Mouse (Mus musculus) mesoderm, embryonic 11.5 days (tissue): ENCODE measurements around the gene Rbm45.

Experiments
- DNase-seq: peaks from one replicate; pipeline ENCODE4 v3.0.0-alpha.2; 2012; ENCODE audit warnings: low read depth, low spot score

Rbm45 gene

DNA sequence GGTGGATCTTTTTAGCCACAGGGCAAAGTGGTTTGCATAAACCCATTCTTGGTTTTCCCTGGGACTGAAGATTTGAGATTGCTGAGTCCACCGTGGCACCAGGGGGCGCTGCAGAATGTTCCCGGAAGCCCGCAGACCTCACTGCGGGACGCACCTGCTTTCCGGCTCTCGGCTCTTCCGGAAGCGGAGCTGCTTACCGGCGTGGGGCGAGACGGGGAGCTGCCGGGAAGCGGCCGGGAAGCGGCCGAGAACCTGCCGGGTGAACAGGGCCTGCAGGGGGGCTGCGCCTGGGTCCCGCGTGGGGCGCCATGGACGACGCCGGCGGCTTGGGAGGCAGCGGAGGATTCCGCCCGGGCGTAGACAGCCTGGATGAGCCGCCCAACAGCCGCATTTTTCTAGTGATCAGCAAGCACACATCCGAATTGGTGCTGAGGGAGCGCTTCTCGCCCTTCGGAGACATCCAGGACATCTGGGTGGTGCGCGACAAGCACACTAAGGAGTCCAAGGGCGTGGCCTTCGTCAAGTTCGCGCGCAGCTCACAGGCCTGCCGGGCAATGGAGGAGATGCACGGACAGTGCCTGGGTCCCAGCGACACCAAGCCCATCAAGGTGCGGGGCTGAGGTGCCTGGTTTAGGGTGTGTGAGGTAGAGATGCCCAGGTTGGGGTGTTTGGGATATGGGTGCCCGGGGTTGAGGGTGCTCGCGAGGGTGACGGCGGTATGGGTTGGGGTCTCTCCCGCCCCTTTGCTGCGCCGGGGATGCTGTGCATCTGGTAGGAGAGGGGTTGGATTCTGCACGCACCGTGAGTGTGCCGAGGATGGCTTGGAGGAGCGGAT lies at the start of gene Rbm45:
Rbm45 (plus strand) TSS at position 164 of the 835 bp plus-strand sequence.
- peak; percentile 91 for DNase-seq

DNA sequence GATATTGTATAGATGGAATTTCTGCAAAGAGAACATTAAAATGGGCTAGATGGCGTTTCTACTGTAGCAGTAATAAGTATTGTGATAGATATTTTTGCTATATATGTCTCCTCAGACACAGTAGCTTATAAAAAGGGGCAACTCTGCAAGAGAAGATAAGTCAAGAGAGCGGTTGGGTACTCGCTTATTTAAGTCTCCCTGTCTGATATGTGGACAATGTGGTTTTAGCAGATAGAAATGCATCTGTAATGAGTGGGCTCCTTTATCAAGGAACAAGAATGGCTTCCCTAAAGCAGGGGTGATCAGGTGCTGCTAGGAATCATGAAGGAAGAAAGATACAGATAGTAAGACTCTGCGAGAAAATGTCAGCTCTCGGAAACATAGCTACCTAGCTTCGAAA lies 49.4 kb upstream of the Rbm45 start:
- DNase-seq = no peak

DNA sequence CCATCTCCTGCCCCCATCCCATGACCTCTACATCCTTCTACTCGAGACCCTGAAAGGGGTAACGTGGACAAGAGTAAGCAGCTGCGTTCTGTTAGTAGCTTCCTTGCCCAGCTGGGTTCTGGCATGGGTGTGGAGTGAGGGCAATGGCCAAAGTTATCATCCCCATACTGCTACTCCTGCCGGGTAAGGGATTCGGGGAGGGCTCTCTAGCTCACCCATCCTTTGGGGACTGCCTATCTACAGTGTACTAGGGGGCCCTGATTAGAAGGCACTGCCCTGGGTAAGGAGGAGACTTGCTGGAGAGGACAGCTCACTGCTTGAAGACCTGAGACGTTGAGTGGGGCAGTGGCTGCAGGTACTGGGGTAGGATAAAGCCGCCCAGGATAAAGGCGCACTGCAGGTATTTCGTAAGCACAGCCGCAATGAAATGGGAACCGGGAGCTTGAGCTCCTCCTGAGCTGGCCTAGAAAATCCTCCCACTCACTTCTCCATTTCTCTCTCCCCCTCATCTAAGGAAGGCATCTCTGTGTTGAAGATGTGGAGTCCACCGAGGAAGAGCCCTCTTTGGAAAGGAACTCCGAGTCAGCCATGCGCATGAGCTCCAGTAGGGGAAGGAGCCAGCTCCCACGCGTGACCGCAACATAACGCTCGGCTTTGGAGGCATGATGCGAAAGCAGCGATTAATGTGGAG lies 46.5 kb upstream of the Rbm45 start:
- no peak for DNase-seq

DNA sequence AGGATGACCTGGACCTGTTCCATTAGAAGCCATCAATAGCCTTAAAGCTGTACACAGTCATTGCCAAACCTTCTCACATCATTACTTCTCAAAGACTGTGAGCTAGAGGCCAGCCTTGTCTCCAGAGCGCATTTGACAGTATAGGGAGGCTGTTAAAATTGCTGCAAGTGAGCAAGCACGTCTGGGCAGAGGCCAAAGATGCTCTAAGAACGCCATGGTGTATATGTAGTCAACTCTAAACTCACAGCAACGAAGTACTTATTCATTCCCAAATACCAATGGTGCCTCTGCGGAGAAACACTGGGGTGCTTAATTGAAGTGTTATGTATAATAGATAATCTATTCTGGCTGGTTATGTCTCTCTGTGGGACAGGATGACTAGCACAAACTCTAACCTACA lies 45.3 kb upstream of the Rbm45 start:
- DNase-seq = no peak

DNA sequence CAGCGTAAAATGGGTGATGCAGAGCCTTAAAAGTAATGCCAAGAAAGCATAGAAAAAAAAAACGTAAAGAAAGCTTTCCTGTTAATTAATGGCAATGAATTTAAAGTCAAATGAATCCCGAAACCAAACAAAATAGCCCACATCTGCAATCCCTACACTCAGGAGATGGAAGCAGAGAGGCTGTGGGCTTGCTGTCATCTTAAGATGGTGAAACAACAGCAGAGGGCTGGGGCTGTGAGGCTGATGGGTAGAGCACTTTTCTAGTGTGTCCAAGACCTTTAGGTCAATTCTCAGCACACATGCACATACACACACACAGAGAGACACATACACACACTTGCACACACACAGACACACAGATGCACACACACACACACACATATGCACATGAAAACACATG lies 43.6 kb upstream of the Rbm45 start:
- DNase-seq = no peak

DNA sequence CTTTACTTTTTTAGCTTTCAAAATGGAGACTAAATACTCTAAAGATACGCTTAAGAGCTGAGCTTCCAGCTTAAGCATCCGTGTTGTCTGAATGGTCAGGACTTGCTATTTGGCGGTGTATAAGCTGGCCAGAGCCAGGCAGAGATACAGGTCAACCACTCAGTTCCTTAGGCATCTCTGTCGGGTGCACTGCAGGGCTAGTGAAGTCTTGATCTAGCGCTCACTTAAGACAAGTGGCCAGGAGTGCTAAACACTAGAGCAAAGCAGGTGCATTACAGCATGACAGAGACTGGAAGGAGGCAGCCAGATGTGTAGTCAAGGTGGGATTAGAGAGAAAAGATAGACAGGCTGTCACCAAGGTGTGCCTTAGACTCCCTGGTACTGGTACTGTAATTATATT lies 39.7 kb upstream of the Rbm45 start:
- no peak for DNase-seq

DNA sequence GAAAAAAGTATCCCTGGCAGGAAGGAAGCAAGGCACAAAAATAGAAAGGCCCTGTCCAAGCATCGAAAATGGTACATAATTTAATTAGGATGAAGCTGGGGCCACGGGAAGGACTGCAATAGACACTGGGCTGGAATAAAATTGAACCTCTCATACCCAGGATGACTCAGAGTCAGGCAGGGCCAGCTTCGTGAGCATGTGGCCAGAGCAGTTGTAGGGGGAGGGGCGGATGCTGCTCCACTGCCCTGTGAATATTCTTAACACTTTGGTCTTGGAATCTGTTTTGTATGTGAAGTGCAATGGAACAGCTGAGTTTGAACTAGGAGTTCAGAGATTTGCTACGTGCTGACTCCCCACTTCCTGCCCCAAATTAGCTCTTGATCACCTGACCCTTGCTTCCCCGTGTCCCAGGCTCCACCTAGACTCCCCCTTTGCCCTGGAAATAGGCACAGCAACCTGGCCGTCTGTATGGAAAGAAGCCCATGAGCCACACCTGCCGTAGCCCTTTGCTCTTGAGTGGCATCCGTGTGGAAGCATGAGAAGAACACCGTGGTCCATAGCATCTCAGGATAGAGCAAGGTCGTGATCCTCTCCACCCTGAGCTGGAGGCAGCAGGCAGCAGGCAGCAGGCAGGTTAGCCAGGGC lies 37.5 kb upstream of the Rbm45 start:
- no peak for DNase-seq

DNA sequence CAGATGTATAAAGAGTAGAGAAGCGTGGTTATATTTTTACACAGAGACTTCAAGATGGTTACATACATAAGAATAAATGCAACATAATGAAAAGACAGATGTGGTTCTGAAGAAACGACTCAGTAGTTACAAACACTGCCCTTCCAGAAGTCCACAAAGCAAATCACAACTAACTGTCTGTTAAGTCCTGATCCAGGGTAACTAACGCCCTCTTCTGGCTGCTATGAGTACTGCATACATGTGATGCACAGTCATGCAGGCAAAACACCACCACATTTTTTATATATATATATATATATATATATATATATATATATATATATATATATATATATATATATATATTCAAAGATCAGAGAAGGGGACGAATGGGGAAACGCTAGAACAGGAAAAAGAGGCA lies 35.2 kb upstream of the Rbm45 start:
- peak; percentile 32 for DNase-seq

DNA sequence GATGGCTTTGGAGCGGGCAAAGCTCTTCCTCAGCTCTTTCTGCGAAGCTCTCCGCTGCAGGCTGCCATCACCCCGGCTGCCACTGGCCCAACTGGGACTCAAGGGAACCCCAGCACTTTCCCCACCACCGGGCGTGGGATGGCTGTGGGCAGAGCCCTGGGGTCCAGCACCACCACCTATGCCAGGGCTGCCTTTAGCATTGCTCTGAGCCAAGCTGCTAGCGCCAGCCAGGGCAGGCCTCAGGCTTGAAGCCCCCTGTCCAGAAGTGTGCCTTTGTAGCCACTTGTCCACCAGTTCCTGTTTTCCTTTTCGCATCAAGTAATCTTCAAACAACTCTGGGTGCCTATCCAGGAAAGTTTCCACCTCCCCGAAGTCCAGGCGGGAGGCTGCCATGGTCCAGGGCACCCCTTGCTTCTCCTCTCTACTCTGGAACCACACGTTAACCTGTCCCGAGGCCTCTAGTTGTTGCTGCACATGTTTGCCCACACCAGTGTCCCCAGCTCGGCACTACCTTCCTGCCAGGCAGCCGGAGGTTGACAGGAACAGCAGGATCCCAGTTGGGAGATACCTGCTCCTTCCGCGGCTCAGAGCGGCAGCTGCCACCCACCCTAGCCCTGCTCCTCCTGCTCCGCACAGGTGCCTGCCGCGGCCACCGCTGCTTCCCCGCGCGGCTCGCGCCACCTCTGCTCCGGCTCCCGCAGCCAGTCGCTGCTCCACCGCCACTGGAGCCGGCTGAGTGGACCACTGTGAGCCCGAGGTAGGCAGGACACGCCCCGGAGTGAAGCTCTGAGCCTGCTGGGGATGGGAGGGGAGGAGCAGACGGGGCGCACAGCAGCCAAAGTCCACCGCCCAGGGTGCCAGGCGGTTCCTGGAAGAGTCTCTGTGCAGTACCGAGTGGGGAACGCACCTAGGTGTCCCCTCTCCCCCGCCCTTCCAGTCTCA lies 31.3 kb upstream of the Rbm45 start, which contains the start of gene Pde11a:
Pde11a (minus strand) TSS at position 560 of the 942 bp plus-strand sequence.
- peak; percentile 58 for DNase-seq

DNA sequence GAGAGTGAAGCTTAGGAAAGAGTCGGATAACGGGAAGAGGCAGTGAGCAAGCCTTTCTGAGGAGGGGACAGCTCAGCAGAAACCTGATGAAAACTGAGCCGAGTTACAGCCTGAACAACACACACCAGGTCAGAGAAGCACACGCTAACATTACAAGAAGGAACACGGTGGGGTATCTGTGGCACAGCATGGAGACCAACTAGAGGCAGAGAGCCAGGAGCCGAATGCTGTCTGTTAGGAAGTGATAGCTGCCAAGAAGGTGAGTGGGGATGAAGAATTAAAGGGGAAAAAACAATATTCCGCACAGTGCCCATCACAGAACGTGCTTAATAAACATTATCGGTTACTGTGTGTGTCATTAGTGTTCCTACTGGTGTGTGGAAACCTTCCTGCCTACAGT lies 27.6 kb upstream of the Rbm45 start:
- DNase-seq = no peak

DNA sequence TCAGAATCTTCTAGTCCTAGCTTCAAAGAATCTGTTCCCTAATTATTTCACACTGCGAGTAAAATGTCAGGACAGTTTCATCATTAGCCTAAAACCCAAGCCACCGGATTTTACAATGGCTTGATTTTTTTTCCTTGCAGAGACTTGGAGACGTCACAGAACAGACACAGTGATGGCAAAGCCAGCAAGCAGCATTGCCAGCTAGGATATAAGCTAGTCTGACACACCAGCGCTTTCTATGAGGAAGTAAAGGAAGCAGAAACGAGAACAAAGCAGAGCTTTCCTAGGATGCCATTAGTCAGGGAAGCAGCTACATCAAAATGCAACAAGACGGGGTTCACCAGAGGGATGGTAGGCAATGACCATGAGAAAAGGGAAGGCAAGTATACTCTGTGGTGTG lies 21.9 kb upstream of the Rbm45 start:
- no peak for DNase-seq

DNA sequence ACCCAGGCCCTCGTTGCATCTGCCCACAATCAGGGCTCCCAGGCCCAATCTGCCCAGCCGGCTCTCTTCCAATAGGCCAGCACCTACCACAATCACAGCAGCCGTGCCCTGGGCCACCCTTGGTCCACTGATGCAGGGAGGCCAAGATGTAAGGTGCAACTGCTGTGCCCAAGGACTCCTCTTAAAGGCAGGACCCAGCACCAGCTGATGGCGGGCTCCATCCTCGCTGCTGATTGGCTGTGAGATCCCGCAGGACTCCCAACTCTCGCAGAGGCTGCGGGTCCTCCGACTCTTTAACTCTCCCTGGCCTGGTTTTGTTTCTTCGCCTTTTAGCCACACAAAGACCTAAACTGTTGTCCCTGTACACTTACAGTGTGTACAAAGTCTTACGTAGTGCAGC lies 9.6 kb upstream of the Rbm45 start, which contains the start of gene Cyct:
Cyct (minus strand) TSS at position 225 of the 400 bp plus-strand sequence.
- no peak for DNase-seq

DNA sequence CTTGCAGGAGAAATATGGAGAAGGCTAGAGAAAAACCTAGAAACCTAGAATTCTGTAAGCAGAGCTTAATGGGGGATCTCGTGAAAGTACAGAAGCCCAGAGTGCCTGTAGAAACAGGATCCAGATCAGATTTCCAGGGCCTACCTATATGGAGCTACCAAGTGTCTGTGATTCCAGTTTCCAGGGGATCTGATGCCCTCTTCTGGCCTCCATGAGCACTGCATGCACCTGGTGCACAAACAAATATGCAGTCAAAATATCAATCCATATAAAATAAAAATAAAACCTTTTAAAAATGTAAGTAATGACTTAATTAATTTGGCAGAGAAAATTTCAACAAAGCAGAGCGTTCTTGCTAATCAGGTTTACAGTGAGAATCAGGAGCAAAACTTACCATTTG lies 7.7 kb upstream of the Rbm45 start:
- peak; percentile 44 for DNase-seq

DNA sequence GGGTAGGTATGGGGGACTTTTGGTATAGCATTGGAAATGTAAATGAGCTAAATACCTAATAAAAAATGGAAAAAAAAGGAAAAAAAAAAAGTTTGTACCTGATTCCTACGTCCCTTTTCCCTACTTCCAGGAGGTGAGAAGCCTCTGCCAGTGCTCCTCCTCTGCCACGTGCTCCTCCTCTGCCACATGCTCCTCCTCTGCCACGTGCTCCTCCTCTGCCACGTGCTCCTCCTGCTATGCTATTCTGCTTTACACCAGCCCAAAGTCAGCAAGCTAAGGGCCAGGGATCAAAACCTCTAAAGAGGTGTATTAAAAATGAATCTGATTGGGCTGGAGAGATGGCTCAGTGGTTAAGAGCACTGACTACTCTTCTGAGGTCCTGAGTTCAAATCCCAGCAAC lies 4.0 kb upstream of the Rbm45 start:
- no peak for DNase-seq

DNA sequence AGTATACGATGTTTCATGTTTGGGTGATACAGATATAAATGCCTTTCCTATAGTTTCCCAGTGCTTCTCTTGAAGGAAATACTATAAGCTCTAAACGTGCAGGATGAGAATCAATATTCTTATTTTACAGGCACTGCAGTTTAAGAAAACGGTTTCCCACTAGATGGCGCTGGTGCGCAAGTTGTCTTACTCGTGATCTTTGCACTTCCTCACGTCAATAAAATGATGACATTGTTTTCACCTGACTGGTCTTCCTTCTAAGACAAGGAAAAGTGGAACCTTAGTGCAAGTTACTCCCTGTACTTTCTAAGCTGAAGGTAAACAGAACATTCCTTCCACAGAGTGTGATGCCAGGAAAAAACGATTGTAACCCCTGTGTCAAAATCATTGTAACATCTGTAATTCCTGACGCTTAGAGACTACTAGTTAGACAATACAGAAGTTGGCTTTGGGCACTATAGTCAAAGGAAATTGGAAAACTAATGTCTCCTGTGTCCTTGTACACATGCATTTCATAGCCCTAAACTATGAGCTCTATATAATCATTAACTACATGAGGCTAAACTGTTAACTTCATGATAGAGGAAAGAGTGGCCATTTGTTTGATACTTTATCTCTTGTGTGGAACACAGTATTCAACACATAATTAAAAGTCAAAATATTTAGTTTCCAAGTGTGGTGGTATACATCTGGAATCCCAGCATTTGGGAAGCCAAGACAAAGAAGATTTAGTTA lies 2.4 kb upstream of the Rbm45 start:
- DNase-seq = peak; percentile 88

DNA sequence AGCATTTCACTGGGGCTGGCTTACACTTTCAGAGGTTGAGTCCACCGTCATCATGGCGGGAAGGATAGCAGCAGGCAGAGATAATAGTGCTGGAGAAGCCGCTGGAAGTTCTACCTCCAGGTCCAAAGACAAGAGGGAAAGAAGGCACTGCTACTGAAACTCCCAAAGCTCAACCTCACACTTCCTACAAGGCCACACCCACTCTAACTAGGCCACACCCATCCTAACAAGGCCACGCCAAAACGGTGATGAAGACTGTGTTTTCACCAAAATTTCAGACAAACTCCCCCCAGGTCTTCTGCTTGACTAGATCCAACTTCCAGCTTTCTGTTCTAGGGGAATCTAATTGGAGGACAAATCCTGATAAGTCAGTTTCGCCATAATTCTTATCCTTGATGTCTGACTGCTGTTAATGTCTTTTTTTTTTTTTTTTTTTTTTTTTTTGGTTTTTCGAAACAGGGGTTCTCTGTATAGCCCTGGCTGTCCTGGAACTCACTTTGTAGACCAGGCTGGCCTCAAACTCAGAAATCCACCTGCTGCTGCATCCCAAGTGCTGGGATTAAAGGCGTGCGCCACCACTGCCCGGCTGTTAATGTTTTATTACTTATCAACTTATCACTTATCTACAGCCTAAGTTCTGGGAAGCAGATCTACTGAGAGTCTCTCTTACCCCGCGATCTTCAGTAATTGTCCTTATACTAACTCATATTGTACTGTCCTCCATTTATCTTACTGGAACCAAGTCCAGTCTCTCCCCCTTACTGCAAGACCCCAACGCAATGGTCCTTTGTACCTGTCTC lies 723 bp upstream of the Rbm45 start:
- DNase-seq = no peak

DNA sequence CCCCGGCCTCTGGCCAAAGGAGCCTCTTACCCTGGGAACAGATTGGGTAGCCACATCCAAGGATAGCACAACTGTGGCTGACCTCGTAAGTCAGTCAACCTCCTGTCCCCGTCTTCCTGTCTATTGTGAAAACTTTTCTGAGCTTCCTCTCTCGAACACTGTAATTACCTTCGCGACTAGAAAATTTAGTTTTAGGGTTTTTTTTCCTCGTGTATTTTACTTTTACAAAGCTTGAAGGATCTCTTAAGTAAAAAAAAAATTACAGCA lies 805 bp downstream of the Rbm45 start:
- DNase-seq = no peak

DNA sequence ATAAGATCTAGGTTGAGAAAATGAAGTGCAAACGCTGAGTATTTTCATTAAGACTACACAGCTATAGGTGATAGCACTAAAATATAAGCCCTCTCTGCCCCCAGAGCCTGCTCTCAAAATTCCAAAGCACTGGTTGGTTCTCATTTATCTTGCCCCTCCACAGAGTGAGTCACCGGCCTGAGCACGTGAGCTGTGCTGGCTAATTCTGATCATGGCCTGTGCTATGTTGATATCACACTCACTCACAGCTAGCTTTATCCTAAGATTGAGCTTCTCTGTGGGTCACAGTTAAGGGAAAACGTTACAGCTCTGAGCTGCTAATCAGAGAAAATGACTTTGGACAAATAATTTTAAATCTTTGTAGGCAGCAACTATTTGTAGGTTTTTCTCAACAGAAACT lies 2.5 kb downstream of the Rbm45 start:
- no peak for DNase-seq

DNA sequence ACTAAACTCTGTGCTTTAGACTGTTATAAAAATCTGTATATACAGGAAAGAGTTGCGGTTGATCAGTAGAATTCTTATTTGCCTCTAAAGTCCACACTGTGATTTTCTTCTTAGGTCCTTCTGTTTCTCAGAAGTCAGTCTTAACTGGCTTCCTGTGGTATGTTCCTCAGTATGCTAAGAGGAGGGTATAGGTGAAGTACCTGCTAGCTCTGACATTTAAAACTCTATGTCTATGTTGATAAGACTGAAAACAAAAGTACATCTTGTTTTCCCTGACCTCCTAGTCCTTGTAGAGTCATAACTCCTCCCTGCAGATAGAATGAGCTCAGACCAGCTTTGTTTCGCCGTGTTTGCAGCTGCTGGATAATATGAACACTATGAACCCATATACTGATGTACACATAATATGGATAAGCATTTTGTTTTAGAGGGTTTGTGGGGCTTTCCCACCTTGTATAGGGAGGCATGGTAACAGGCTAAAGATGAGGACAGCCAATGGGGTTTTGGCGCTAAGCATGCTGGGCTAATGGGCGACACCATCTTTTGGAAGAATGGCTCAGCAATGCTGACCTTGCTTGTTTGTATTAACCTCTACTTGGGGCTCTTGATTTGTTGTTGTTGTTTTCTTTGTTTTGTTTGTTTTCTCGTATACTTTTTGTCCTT lies 4.9 kb downstream of the Rbm45 start:
- DNase-seq = no peak

DNA sequence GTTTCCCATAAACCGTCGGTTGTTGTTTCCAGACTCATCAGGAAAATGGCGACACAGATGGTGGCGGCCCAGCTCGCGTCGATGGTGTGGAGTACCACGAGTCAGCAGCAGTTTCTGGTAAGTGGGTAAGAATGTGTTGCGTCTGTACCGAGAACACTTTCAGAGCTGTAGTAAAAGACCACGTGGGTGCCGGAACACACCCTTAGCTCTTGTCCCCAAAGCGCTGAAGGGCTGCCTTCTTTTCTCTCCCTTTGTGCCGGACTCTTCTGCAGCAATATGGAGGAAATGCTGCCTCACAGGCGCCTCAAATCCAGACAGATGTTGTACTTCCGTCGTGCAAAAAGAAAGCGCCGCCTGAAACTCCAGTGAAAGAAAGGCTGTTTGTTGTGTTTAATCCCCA lies 8.9 kb downstream of the Rbm45 start:
- DNase-seq = no peak
